Mouse (Mus musculus) megakaryocyte progenitor cell, adult 5-6 weeks (primary cell): ENCODE measurements around the gene Ttc30a2. TPM values are rescaled to one million over a fixed set of nuclear protein-coding genes. Genes with fewer than 3 reads are reported as not detected.

ENCODE experiments used
- ATAC-seq: replicated peaks from 2 replicates; pipeline ENCODE4 v1.8.0; 2016; ENCODE audit warnings: mild to moderate bottlenecking, moderate TSS enrichment, inconsistent platforms; ENCODE audit not compliant: poor library complexity
- total RNA-seq, 2 experiments: library from RNA; stranded (forward) in 1 of 2; stranded (reverse) in 1 of 2; fragments of 157-497, 149-512 nt in 1 of 2; fragments of 200-1000 nt in 1 of 2; gene quantifications; 2 replicates each; pipeline versions ENCODE4 v1.2.3 to v1.2.4; 2015 to 2017

Gene Ttc30a2
- total RNA-seq, 2 experiments from 2014 or later = not detected

DNA sequence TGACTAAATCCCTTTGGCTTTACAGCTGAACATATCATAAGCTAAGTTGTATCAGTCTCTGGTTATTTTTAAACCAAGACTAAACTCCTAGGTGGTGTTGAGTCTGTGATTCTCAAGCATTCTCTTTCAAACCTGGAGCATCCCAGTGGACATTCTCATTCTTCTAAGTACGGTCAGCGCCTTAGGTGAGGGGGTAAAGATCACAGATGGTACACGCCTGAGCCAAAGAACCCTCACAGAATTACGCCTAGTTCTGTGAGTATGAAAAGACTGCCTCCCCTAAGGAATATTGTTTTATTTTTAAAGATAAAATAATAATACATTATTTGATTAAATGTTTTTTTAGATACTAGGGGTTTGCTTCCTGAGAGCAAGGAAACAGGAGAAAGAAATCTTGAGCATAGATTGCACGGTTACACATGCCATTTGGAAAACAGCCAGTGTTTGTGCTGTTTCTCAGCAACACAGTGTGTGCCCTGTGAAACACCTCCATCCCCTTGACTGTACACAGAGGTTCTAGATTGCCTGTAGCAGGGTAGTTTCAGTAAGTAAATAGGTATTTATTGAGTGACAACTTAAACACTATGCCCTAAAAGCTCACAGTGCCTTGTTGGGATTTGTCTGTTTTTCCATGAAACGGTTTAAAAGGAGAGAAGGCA is 48.1 kb downstream of the Ttc30a2 start:
- ATAC-seq = no peak

DNA sequence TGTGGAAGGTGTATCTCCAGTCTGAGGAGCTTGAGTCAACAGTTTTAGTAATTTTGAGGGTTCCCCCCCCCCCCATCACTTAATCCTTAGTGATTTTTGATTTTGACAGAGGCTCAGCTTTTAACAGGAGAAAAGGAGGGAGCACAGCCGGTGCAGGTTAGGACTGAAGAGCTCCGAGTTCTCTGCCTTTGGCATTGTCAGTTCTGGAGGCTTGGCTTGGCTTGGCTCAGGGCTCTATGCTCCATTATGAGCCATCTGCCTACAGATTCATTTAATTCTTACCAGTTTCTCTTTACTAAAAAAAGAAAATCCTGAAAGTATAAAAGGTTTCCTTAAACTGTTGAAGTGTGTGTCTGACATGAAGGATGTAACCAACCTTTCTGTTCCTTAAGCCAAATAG is 48.8 kb downstream of the Ttc30a2 start:
- ATAC-seq = no peak

DNA sequence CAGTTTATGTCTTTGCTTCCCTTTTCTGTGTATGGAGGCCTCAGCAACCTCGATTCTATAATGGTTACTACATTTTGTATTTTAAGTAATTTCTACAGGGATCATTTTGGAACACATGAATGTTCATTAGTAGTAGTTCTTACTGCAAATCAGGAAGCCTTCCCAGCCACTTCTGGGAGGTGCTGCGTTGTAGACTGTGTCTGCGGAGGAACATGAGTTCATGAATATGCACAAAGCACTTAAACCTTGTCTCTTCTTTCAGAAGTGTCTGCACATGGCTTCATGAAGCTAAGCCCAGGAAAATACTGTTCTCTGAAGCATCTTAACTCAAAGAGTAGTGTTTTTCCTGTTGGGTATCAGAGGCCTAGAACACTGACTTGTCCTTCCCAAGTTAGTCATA is 50.0 kb downstream of the Ttc30a2 start:
- ATAC-seq = no peak

DNA sequence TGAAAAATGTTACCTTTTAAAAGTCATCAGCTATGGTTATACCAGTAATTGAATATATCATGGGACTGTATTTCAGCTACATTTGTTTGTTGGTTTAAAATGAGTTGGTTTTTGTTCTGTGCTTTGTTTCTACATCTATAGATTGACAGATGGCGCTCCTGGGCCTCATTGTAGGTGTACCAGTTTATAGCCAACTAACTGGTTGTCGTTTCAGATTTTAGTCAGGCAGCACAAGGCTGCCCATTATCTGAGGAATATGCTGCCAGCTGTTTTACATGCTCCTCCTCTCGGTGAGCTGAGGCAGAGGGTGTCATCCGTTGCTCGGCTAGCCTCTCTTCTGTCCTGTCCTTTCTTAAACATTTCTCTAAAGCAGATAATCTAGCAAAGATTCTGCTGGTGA is 51.9 kb downstream of the Ttc30a2 start:
- no peak for ATAC-seq

Other genes starting within 250 kb of the Ttc30a2 start
- 218 and 225 TPM in 2 replicates for gene Agps, start 146.0 kb downstream of the Ttc30a2 start, total RNA-seq (2015)
- 188 and 201 TPM in 2 replicates for gene Agps, start 146.0 kb downstream of the Ttc30a2 start, total RNA-seq (2017)
- 2.1 and 3.2 TPM in 2 replicates for gene Ttc30b, start 39.6 kb downstream of the Ttc30a2 start, total RNA-seq (2015)
- 1.7 and 2.3 TPM in 2 replicates for gene Ttc30b, start 39.6 kb downstream of the Ttc30a2 start, total RNA-seq (2017)
- 4.0 and 4.3 TPM in 2 replicates for gene Ttc30a1, start 3.8 kb upstream of the Ttc30a2 start, total RNA-seq (2015)
- 3.6 and 3.7 TPM in 2 replicates for gene Ttc30a1, start 3.8 kb upstream of the Ttc30a2 start, total RNA-seq (2017)